Mouse (Mus musculus) CD4-positive, CD25-positive, alpha-beta regulatory T cell, adult 4 months (primary cell): ENCODE data around the gene Myog. TPM values are rescaled to one million over a fixed set of nuclear protein-coding genes. Genes with fewer than 3 reads are reported as not detected.
"Not testable (repeated sequence)": the region's sequence is repeated elsewhere in the genome, so short reads cannot be mapped to it uniquely, and the experiment has no call there.

Experiments
- ATAC-seq: one replicate; pipeline ENCODE4 v1.8.0; 2017
- polyA plus RNA-seq, 2 experiments: library from polyadenylated mRNA; unstranded; fragments of 100-300 nt; shearing (Covaris generic); gene quantifications; one replicate each; pipeline ENCODE4 v1.2.1; 2017

Myog gene
- not detected for polyA plus RNA-seq

DNA sequence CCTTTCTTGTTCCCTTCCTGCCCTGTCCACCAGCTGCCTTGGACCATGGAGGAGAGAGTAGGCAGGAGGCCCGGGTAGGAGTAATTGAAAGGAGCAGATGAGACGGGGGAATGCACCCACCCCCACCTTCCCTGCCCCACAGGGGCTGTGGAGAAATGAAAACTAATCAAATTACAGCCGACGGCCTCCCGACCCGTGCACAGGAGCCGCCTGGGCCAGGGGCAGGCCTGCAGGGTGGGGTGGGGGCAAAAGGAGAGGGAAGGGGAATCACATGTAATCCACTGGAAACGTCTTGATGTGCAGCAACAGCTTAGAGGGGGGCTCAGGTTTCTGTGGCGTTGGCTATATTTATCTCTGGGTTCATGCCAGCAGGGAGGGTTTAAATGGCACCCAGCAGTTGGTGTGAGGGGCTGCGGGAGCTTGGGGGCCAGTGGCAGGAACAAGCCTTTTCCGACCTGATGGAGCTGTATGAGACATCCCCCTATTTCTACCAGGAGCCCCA lies at the start of gene Myog:
Gene Myog, plus strand, starts transcription at position 392 of the 502 bp plus-strand sequence.
- no peak for ATAC-seq

DNA sequence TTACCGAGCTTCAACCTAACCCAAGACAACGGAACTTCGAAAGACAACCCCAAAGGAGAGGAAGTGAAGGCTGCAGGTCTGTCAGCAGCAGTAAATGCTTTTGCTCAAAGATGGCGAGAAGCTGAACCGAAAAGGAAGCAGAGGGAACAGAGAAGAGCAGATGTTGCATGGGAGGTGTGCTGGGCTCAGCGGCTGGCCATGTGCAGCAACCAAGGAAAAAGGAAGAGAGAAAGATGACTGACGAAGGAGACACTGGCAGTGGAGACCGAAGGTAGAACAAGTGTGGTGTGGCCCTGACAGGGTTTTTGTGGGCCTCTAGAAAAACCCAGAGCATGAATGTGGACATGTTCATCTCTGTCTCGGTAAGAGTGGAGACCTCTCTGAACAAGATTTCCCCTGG lies 49.1 kb upstream of the Myog start:
- no peak for ATAC-seq

DNA sequence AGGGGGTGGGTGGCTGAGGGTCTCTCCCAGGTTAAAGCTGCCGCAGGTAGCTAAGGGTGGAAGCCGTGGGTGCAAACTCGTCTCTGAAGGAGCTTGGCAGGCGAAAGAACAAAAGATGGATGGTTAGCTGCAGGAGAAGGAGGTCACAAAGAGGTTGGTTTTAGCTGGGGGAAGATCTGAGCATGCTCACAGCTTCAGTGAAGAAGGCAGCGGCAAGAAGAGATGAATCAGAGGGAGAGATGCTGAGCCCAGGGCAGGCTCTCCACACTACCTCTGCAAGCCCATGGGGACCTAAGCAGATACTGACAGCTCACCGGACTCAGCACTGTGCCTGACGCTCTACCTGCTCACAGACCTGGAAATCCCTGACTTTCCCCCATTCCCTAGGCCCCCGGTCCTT lies 48.5 kb upstream of the Myog start:
- no peak for ATAC-seq

DNA sequence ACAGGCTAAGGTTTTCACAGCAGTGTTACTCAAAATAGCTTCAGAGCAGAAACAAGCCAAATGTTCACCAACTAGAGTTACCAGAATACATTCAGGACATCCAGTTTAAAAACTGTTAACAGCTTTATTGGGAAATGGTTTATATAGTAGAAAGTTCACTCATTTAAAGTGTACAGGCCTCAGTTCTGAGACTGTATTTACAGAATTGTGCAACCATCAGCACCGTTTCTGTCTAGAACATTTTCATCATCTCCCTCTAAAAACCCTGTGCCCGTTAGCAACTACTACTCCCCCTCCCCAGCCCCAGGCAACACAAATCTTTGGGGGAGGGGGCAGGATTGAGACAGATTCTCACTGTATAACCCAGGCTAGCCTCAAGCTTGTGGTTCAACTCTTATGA lies 47.5 kb upstream of the Myog start:
- no peak for ATAC-seq

DNA sequence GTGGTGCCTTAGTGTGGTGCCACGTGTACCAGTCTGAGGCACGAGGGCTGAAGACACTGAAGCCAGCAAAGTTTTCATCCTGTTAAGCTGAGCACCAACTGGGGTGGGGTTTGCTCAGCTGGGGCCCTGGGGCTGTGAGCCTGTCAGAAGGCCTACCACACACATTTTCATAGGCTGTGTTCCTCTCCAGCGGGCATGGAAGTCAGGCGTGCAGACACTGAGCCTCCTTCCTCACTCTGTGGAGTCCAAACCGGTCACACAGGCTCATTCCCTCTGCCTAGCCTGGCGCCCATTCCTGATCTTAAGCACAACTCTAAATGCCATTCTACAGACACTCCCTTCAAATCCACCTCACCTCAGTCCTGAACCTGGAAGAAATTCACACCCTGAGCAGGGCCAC lies 46.3 kb upstream of the Myog start:
- ATAC-seq: no peak

DNA sequence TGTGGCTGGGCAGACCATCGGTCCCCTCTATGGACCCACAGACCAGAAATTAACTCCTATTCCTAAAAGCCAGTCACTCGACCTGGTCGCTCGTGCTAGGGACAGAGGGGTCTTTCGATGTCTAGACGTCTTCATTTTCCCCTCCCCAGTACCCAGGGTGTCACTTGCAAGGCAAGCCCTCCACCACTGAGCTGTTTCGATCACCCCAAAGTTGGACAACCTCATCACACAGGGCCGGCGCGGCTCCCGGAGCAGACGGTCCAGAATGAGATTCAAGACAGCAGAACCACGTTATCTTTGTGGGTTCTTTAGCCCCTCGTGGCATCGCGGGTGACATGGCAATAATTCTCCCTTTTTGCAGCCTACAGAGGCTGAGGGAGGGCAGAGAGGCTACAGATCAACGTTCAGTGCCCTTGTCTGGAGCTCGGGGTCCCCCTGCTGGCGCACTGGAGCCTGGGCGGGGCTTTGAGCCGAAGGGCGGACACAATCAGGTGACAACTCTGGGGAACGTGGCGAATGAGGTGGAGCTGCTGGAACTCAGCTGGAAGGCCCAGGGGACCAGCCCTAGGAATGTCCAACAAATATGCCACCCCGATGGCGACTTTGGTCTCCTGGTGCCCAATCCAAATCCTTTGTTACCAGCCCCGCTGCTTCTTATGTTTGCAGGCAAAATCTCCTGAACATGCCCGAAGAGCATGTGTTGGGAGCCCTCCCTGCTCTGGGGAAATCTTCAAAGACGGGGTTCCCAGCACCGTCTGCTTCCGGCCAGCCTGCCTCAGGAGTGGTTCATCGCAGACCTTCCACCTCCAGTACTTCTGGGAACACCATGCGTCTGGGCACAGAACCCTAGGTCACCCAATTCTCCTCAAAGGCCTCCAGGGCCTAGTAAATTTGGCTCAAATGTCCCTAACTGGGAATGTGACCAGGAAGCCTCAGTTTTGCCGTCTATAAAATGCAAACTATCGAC lies 45.6 kb upstream of the Myog start:
- no peak for ATAC-seq

DNA sequence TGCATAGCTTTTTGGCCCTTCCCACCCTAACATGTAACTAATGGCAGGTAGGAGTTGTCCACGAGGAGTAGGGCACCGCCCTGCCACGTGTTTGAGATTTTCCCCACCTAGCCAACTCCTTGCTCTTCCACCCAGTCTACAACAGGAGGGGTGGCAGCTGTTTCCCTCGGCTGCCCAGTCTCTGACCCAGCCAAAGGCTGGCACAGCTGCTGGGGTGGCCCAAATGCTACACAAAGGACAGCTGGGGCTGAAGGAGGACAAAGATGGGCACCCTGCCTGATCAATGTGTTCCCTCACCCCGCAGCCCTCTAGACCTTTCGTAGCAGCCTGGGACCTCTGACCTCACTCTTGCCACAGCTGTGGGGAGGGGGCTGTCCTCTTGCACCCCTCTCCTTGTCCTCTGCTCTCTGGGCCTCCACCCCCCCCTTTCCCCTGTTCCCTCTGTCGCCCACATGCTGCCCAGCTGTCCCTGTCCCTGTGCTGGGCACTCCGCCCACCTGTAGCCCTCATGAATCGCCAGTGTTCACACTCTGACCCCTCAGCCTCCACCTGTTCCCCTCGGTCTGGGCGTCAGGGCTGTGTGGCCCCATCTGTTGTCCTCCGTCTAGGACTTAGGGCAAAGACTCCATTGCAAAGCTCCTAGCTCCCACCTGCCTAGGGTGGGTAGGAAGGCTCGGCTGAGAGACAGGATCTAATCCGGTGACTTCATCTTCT lies 44.6 kb upstream of the Myog start:
- ATAC-seq: no peak

DNA sequence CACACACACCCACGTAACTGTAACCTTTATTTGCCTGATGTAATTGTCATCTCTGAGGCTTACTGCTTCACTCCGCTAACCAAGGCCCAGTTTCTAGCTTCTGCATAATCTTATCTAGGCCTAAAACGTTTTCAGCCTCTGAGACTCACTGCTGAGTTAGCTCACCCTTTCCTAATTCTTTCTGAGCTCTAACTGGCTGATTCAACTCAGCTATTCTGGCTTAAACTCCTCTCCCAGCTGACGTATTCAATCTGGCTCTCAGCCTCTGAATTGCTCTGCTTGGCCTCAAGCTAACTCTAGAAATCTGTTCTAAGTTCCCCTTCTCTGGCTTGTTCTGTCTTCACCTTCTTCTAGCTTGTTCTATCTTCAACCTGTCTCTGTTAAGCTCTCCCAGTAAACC lies 43.2 kb upstream of the Myog start:
- ATAC-seq: no peak

DNA sequence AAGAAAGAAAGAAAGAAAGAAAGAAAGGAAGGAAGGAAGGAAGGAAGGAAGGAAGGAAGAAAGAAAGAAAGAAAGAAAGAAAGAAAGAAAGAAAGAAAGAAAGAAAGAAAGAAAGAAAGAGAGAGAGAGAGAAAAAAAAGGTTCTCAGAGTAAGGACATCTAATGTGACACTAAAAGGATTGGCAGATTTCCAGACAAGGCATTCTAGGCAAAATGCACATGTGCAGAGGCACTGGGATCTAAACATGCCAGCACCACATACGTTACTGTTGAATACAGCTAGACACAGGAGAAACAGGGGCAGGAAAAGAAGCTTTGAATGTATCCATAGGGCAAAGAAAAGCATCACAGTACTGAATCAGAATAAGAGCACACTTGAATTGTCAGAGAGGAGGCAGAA lies 40.1 kb upstream of the Myog start:
- ATAC-seq: not testable (repeated sequence)

DNA sequence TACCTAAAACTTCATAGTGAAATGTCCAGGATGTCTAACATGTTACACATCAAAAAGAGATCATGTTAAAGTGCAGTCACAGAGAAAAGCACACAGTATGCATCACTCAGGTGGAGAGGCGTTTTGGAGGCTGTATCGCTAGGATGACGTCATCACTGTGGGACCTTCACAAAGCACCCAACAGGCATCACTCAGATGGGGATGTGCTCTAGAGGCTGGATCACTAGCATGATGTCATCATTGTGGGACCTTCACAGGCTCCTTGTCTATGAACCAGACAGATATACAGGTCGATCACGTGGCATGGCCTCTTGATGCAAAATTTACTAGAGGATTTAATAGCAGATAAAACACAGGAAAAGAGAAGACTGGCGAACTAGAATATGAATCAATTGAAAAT lies 25.4 kb upstream of the Myog start:
- ATAC-seq: no peak

DNA sequence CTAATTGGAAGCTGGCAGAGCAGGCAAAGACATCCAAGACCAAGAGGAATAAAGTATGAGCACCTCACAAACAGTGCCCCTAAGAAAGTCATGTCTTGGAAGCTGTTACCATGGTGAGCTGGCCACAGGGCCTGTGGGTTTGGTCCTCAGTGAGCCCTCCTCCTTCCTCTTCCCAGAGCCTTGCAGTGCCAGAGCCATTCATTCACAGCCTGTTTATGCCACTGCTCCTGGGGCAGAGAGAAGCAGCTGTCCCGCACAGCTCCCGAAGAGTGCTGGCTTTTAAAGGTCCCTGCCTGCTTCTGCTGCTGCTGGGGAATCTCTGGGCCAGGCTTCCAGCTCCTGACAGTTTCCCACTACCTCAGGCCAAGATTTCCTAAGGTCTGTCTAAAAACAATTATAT lies 24.0 kb upstream of the Myog start:
- no peak for ATAC-seq

DNA sequence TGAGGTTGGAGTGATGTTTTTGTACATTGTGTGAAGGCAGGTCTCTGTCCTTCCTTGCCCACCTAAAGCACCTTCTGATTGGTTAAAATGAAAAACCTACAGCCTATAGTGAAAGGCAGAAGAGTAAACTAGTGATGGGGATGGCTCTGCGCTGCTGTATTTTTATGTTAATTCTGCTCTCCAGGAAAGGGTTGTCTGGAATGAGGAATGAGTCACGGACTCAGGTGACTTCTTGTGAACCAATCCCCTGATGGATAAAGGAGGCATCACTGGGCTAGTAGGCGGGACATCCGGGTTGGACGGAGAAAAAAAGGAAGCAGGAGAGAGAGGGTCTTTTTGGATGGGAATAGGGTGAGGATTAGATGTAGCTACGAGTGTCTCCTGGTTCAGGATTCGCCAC lies 19.8 kb upstream of the Myog start:
- no peak for ATAC-seq

DNA sequence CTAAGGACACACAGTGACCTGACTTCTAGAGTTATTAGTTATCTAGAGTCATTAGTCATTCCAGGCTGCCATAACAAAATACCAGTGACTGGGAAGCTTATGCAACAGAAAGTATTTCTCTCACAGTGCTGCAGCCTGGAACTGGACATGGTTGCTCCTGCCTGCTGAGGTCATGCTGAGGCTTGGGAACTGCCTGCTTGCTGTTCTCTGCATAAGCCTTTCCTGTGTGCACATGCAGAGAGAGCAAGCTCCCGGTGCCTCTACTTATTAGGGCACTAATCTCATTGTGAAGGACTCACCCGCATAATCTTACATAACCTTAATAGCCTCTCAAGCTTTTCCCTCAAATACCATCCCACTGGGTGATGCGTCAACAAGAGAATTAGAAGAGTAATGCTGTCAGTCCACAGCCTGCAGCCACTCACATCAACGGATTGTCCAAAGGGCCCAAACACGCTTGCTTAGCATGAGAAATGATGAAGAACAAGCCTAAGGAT lies 17.0 kb upstream of the Myog start:
- ATAC-seq: no peak

DNA sequence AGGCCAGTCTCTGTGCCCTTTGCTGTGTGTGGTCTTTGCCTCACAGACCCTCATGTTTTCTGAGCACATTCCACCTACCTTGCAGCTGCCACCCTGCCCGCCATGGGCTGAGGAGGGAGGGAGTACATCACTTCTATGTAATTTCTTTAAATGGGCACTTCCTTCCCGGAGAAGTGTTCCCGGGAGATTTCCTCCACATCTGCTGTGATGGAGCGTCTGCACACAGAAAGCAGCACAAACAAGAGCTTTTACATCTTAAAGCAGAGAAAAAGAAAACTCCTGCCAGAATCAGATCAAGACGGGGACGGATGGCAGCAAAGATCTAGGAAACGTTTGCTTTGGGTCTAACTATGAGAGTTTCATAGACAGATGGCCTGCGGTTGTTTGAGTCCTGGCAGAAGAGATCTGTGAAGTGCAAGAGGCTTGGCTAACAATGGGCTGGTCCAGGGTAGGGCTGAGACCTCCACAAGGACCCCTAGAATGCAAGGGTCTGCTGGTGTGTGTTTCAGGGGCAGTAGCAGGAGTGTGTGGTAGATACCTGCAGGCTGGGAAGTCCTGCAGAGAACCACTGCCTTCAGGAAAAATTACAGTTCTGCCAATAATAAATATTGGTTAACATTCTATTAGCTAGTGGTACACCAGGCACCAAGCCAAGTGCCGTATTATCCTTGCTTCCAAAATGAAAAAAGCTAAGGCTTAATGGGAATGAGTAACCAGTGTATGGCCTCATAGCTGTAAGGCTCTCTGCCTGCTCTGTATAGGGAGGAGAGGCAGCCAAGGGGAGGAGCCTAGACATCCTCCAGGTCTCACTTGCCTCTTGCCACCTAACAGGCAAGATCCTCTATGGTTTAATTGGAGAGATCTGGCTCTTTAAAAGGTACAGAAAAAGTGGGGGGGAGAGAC lies 16.0 kb upstream of the Myog start:
- no peak for ATAC-seq

DNA sequence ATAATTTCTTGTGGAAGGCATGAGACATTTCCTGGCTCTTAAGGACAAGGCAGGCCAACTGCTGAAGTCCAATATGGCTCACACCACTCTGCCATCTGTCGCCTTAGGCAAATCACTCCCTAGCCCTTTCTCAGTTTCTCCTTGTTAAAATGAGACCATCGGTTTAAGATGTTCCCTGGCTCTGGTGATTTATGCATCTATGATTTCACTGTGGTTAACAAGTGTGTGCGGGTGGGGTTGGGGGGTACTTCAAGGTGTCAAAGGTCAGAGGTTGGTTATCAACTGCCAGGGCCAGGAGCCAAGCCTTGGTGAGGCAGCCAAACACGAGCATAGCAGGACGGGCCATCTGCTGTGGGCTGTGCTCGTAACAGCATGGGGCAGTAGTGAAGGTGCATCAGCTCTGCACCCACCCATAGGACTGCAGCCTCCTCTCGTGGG lies 15.3 kb upstream of the Myog start:
- ATAC-seq: no peak

DNA sequence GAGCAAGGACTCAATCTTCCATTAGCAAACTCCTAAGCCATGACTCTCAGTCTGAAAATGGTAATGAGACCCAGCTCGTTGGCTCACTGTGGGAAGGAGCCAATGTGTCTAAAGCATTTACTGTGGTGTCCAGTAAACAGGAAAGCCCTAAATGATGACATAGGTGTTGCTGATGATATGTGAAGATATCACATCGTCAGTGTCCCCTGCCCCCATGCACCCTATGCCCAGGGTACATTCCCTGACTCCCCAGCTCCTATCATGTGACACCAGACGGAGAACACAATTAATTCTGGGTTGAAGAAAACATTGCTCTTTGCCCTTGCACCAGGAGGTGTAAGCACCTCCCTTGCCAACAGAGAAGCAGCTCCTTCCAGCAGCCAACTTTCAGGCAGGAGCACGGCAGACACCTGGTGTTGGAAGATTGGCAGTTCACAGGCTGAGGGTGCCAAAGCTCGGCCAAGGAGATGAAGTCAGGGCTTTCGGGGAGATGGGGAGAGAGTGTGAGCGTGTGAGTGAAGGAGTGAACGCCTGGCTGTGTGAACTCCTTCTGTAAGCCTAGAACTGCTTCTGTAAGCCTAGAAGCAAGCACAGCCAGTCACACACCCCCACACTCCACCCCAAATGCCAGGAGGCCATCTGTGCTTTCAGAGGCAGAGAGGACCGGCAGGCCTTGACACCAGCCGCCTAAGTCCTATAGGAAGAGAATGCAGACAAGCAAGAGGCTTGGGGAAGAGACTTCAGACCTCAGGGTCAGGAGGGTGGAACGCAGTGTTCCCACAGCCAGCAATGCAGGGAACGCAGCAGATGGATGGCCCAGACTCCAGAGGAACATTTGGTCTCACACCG lies 13.9 kb upstream of the Myog start:
- no peak for ATAC-seq

DNA sequence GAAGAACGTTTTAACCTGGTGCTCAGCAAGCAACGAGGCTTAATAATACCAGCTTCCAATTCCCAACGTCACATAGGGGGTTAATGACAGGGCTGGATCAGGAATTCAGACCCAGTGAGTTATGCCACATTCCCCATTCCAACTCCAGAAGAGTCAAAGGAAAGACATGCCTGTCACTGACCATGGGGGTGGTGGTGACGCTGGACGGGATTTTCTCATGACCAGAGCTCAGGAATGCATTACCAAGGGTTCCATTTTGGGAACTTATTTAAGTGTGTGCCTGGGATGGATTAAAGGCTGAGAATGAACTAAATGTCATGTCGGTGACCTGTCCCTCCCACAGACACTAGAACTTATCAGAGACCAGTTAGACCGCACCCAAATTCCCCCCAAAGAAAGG lies 13.0 kb upstream of the Myog start:
- ATAC-seq: no peak

DNA sequence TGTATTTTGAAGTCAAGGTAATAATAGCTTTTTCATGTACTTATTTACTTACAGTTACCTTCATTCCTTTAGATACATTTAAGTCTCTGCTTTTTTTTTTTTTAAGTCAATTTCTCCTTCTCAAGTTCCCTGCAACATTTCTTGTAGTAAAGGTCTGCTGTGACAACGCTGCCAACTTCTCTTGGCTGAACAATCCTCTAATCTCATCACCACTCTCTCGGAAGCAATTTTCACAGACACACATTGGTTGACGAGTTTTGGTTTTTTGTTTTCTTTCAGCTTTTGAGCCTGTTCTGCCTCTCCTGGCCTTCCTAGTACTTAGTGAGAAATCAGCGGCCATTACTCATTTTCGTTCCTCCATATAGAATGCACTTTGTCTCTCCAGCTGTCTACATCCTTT lies 9.6 kb upstream of the Myog start:
- ATAC-seq: no peak

DNA sequence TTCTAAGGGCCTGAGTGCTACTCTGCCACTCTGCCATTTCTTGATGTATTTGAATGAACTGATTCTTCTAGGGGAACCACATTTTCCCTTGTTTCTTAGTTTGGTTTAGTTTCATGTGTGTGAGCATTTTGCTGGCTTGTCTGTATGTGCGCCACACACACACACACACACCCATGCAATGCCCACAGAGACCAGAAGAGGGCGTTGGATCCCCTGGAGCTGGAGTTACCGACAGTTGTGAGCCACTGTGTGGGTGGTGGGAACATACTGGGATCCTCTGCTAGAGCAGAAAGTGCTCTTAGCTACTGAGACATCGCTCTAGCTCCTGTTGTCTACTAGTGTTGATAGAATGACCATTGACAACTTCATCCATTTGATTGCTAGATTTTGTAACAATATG lies 8.2 kb upstream of the Myog start:
- ATAC-seq: no peak

DNA sequence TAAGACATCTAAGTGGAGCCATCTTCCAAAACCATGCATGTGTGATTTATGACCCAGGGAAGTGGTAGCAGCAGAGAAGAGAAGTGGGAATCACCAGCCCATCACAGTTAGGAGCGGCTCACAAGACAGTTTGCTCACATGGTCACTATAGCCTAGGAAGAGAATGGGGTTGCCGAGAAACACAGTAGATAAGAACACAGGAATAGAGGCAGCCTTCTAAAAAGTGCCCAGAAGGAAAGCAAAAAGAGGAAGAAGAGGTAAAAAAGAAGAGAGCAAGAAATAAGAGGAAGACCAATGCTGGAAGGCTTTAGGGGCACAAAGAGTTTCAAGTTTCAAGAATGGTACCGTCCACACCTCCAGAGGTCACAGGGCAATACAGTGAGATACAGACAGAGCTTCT lies 7.4 kb upstream of the Myog start:
- no peak for ATAC-seq

DNA sequence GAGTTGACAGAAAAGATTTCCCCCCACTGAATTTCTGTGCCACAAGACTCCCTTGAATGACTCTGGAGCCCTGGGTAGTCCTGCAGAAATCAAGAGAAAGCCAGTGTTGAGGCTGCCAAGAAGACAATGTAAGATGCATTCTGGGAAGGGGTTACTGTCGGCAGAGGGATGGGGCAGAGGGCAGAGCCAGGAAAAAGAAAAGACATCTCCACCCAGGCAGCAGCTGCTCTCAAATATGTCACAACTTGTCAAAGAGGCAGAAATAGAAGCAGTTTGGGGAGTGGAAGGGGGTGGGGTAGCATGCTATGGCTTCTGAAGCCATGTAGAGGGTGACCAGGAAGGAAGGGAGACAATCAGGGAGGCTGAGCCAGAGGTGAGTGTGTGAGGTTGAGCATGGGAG lies 6.7 kb upstream of the Myog start:
- ATAC-seq: no peak
